Mouse (Mus musculus) midbrain, embryonic 16.5 days (tissue): ENCODE results near the gene Ppp1r2. TPM values are rescaled to one million over a fixed set of nuclear protein-coding genes. Genes with fewer than 3 reads are reported as not detected.
A peak's percentile ranks its signal among the peaks of the same experiment; 100 is the strongest.
"Not testable (repeated sequence)": the region's sequence is repeated elsewhere in the genome, so short reads cannot be mapped to it uniquely, and the experiment has no call there.

Source experiments
- ATAC-seq: fragments of 200-750 bp; cut with Nextera tagmentation; 2 replicates; pipeline ENCODE4 v1.8.0; 2017; ENCODE audit warnings: moderate TSS enrichment
- H3K27ac ChIP-seq: fragments of 300-500 bp; sonication (generic); 2 replicates; pipeline ENCODE4 v1.5.1; 2014; ENCODE audit warnings: mild to moderate bottlenecking, low read length, mixed read lengths
- H3K27me3 ChIP-seq: fragments of 300-500 bp; sonication (generic); 2 replicates; pipeline ENCODE4 v1.6.1; 2014; ENCODE audit warnings: low read depth, low read length, mixed read lengths; ENCODE audit not compliant: control insufficient read depth, insufficient read depth
- H3K36me3 ChIP-seq: fragments of 300-500 bp; sonication (generic); 2 replicates; pipeline ENCODE4 v1.6.1; 2014; ENCODE audit warnings: mild to moderate bottlenecking, low read length, moderate library complexity, mixed read lengths; ENCODE audit not compliant: control insufficient read depth, insufficient read depth
- H3K4me1 ChIP-seq: fragments of 300-500 bp; sonication (generic); 2 replicates; pipeline ENCODE4 v1.6.1; 2014; ENCODE audit warnings: mild to moderate bottlenecking, low read length, mixed read lengths; ENCODE audit not compliant: control insufficient read depth, insufficient read depth
- H3K4me2 ChIP-seq: fragments of 300-500 bp; sonication (generic); 2 replicates; pipeline ENCODE4 v1.6.1; 2014; ENCODE audit warnings: mild to moderate bottlenecking, low read length, mixed read lengths
- H3K4me3 ChIP-seq: fragments of 300-500 bp; sonication (generic); 2 replicates; pipeline ENCODE4 v1.5.1; 2014; ENCODE audit warnings: low read depth, mild to moderate bottlenecking, low read length, moderate library complexity, mixed read lengths
- H3K9ac ChIP-seq: fragments of 300-500 bp; sonication (generic); 2 replicates; pipeline ENCODE4 v1.6.1; 2014; ENCODE audit warnings: low read depth, low read length, mixed read lengths
- H3K9me3 ChIP-seq: fragments of 300-500 bp; sonication (generic); replicated peaks from 2 replicates; pipeline ENCODE4 v1.6.1; 2014; ENCODE audit warnings: mild to moderate bottlenecking, low read length, mixed read lengths; ENCODE audit not compliant: control insufficient read depth, poor library complexity, severe bottlenecking
- WGBS: fragments of 180-500 bp; shearing (Covaris S2); extraction: QIAGEN DNeasy Blood & Tissue Kit; methylation state at CpG from one replicate; pipeline ENCODE4 v1.1.7; 2014; 5-methylcytosine and 5-hydroxymethylcytosine counted together
- polyA plus RNA-seq: library from polyadenylated mRNA; unstranded; fragments of >200 nt; fragmentation: Nextera tagmentation; extraction: Ambion mirVana; gene quantifications from 2 replicates; pipeline ENCODE4 v1.2.1, GENCODE M21; 2015

Gene Ppp1r2
- polyA plus RNA-seq: 90.3 and 92.0 TPM in 2 replicates

- peak within 1 kb of the TSS; percentile 84 for H3K27ac ChIP-seq
- no peaks in the 10 kb centered on the region for H3K9me3 ChIP-seq
- peak within 1 kb of the TSS; percentile 97 for H3K9ac ChIP-seq
- no peaks in the 10 kb centered on the region for H3K36me3 ChIP-seq
- peak; percentile 94 for ATAC-seq
- peaks cover 21% of the 10 kb centered on the region for H3K4me1 ChIP-seq
- H3K4me3 ChIP-seq: peak within 1 kb of the TSS; percentile 94
- H3K27me3 ChIP-seq: no peaks in the 10 kb centered on the region
- under 1% methylated on average over 72 of the region's 83 CpGs for WGBS
- peak within 1 kb of the TSS; percentile 85 for H3K4me2 ChIP-seq
These were observed at the start of gene Ppp1r2 for GRCm38 (mm10) chr16:31274674-31275460. Gene Ppp1r2, minus strand, starts transcription at chr16:31275277.

- no peaks in the 10 kb centered on the region for H3K27me3 ChIP-seq
- no peaks in the 10 kb centered on the region for H3K9me3 ChIP-seq
- WGBS: 52% methylated on average over 4 of the region's 4 CpGs
- no peak overlapping the region for H3K27ac ChIP-seq
- no peaks in the 10 kb centered on the region for H3K4me1 ChIP-seq
- H3K4me2 ChIP-seq: no peak overlapping the region
- H3K9ac ChIP-seq: no peak overlapping the region
- no peaks in the 10 kb centered on the region for H3K36me3 ChIP-seq
- no peak for ATAC-seq
- H3K4me3 ChIP-seq: no peak overlapping the region
These were observed 46.4 kb upstream of the Ppp1r2 start for GRCm38 (mm10) chr16:31321501-31321900.

GRCm38 (mm10) chr16:31320954-31321353 lies 45.9 kb upstream of the Ppp1r2 start:
- H3K9ac ChIP-seq: no peak overlapping the region
- H3K4me3 ChIP-seq: no peak overlapping the region
- no peak for ATAC-seq
- H3K9me3 ChIP-seq: no peaks in the 10 kb centered on the region
- no peak overlapping the region for H3K27ac ChIP-seq
- no peaks in the 10 kb centered on the region for H3K27me3 ChIP-seq
- H3K36me3 ChIP-seq: no peaks in the 10 kb centered on the region
- WGBS: 22% methylated on average over 7 of the region's 7 CpGs
- no peaks in the 10 kb centered on the region for H3K4me1 ChIP-seq
- H3K4me2 ChIP-seq: no peak overlapping the region

GRCm38 (mm10) chr16:31319723-31320122 lies 44.6 kb upstream of the Ppp1r2 start:
- not testable (repeated sequence) for H3K9ac ChIP-seq, H3K36me3 ChIP-seq, H3K27ac ChIP-seq, H3K9me3 ChIP-seq, H3K4me3 ChIP-seq, H3K4me1 ChIP-seq, H3K27me3 ChIP-seq, H3K4me2 ChIP-seq, ATAC-seq
- WGBS: 81% methylated on average over 3 of the region's 3 CpGs

- H3K4me1 ChIP-seq: no peaks in the 10 kb centered on the region
- no peaks in the 10 kb centered on the region for H3K36me3 ChIP-seq
- H3K9ac ChIP-seq: no peak overlapping the region
- 66% methylated on average over 4 of the region's 4 CpGs for WGBS
- no peaks in the 10 kb centered on the region for H3K9me3 ChIP-seq
- H3K27me3 ChIP-seq: no peaks in the 10 kb centered on the region
- no peak overlapping the region for H3K4me2 ChIP-seq
- no peak overlapping the region for H3K4me3 ChIP-seq
- H3K27ac ChIP-seq: no peak overlapping the region
- ATAC-seq: no peak
These were observed 44.2 kb upstream of the Ppp1r2 start for GRCm38 (mm10) chr16:31319316-31319715.

- H3K4me3 ChIP-seq: no peak overlapping the region
- H3K4me1 ChIP-seq: no peaks in the 10 kb centered on the region
- ATAC-seq: no peak
- no peak overlapping the region for H3K27ac ChIP-seq
- no peaks in the 10 kb centered on the region for H3K36me3 ChIP-seq
- no peak overlapping the region for H3K9ac ChIP-seq
- H3K9me3 ChIP-seq: no peaks in the 10 kb centered on the region
- no peak overlapping the region for H3K4me2 ChIP-seq
- WGBS: 85% methylated on average over 2 of the region's 2 CpGs
- no peaks in the 10 kb centered on the region for H3K27me3 ChIP-seq
These were observed 43.3 kb upstream of the Ppp1r2 start for GRCm38 (mm10) chr16:31318418-31318817.

GRCm38 (mm10) chr16:31316246-31317143 lies 41.4 kb upstream of the Ppp1r2 start:
- not testable (repeated sequence) for H3K9ac ChIP-seq, H3K4me1 ChIP-seq, H3K9me3 ChIP-seq, H3K27me3 ChIP-seq, H3K36me3 ChIP-seq, ATAC-seq, H3K4me2 ChIP-seq, H3K4me3 ChIP-seq
- 58% methylated on average over 12 of the region's 12 CpGs for WGBS
- 0 out of 2 replicates have a peak overlapping the region, but pooled peaks have one; percentile 10 for H3K27ac ChIP-seq

- H3K27me3 ChIP-seq: no peaks in the 10 kb centered on the region
- H3K27ac ChIP-seq: no peak overlapping the region
- ATAC-seq: no peak
- H3K9me3 ChIP-seq: no peaks in the 10 kb centered on the region
- WGBS: 74% methylated on average over 4 of the region's 4 CpGs
- no peaks in the 10 kb centered on the region for H3K4me1 ChIP-seq
- H3K9ac ChIP-seq: no peak overlapping the region
- H3K4me3 ChIP-seq: no peak overlapping the region
- no peak overlapping the region for H3K4me2 ChIP-seq
- H3K36me3 ChIP-seq: no peaks in the 10 kb centered on the region
These were observed 40.2 kb upstream of the Ppp1r2 start for GRCm38 (mm10) chr16:31315294-31315693.
